In the genomic region with DNA sequence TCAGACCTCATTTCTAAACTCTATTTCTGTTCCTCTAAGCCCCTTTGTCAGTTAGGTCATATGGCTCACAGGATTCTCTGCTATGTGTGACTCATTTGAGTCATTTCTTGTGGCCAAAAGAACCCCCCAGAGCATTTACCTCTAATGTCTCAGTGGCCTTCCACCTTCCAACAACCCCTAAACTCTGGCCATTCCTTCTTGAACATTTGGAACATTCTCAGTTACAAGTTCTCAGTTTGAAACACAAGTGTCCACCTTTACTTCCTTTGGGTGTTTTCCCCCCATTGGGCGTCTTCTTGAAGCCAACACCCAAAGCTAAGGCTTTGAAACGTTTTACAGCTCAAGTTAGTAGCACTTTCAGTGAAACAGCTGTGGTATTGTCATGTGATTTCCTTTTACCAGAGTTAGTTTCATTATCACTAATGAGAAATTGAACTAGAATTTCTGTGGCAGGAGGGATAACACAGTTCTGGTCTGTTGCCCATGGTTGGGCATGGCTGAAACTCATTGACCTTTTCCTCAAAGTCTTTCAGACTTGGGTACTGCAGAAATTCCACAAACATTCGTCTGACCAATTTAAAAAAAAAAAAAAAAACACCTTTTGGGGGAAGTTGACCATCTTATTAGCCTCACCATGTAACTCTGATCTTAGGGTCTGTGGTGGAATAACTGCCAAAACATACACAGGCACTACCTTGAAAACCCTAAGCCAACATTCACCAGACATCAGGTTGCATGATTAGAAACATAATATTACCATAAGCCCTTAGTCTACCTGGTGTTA, we compare ENCODE assay signal across 15 mouse cellular contexts.
DNase-seq lines count a peak whose midpoint lies in the region; TF ChIP-seq lines count a peak whose summit lies in the region.
"Had no signal": no experiment of that assay in that cellular context is flagged by ENCODE, and none has a peak within 500 bp of the region (broad histone marks: within the 10 kb centered on the region; RNA-seq: fewer than 3 reads in every experiment).

No protein-coding gene starts in this region.

- H3K27ac ChIP-seq in gastrocnemius, adult 2 months: 0 out of 2 replicates have a peak overlapping the region, but pooled peaks have one; percentile 2
- H3K27ac ChIP-seq: limb, embryonic 15.5 days; neural tube, embryonic 15.5 days had no signal

- H3K4me3 ChIP-seq in gastrocnemius, adult 2 months: no peak overlapping the region
- H3K4me3 ChIP-seq: limb, embryonic 15.5 days; neural tube, embryonic 15.5 days had no signal

- no peak for TF ChIP-seq CTCF in gastrocnemius, adult 2 months (IDR thresholded peaks at IDR 0.05)

- intact Hi-C loops in gastrocnemius, adult 2 months (cut with DNase I): no loop called here
- intact Hi-C loops in gastrocnemius, postnatal 36 days (cut with DNase I): no loop called here

- DNase-seq in gastrocnemius, adult 2 months: no peak
- DNase-seq in gastrocnemius, postnatal 36 days: no peak
- DNase-seq in B cell, adult 2 months: peak; percentile 67 to 74
- DNase-seq in c-Kit-positive CD71-negative TER-119-negative erythroid progenitor cells, embryonic 14.5 days (ENCODE audit: low read depth): peak; percentile 9
- DNase-seq in kidney, postnatal 36 days: peak; percentile 57 to 58
- no peak for DNase-seq in MN1 (ENCODE audit: low spot score)
- DNase-seq in embryo, embryonic 10.5 days (ENCODE audit: low spot score): no peak
- no peak for DNase-seq in embryo, embryonic 11 days
- DNase-seq: adrenal gland, adult 2 months; cerebellum, postnatal 14 days; gastrocnemius, postnatal 10 days; right cerebral cortex, postnatal 4 days; thymus, postnatal 25 days had no signal

Comparison
In these comparisons a context has a peak if more than half of its experiments do, and no peak if none do; other contexts are left out.
1. DNase-seq: peak in B cell, adult 2 months (2 of 2), c-Kit-positive CD71-negative TER-119-negative erythroid progenitor cells, embryonic 14.5 days (single experiment) and kidney, postnatal 36 days (2 of 2); none in gastrocnemius, adult 2 months (single experiment), gastrocnemius, postnatal 36 days (0 of 2), MN1 (single experiment), embryo, embryonic 10.5 days (single experiment) and embryo, embryonic 11 days (single experiment).